Mouse (Mus musculus): ENCODE results near the gene Mthfd1. TPM values are rescaled to one million over a fixed set of nuclear protein-coding genes. Genes with fewer than 3 reads are reported as not detected.
A peak's percentile ranks its signal among the peaks of the same experiment; 100 is the strongest.

Gene Mthfd1
- total and polyA plus RNA-seq, 2 experiments from 2014 or later = 25.2 to 26.2 TPM

DNA sequence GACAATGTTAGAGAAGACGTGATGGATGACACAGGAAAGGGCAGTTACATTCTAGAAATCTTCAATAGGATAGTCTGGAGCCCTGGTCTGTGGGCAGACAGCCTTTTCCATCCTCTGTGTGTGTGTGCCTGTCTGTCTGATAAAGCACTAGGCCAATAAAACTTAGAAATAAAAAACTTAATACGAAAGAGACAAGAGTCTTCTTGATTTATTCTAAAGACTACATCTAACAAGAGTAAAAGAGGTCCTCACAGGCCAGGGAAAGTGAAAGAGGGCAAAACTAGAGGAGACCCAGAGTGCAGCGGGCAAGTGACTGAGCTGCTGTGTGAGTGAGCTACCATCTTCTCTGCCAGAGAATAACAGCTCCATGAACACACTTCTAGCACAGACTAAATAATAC, 111.2 kb downstream of the Mthfd1 start:
- H3K4me3 ChIP-seq (ENCODE audit: low read depth, low read length) = no peak overlapping the region
- no peak overlapping the region for H3K27ac ChIP-seq (ENCODE audit: low read depth, low read length)
- peaks cover 16% of the 10 kb centered on the region for H3K4me1 ChIP-seq (ENCODE audit: insufficient read depth)
- WGBS = 81% methylated on average over 3 of the region's 3 CpGs
- no peak overlapping the region for H3K4me2 ChIP-seq (ENCODE audit: low read depth)
- ATAC-seq (no peak), DNase-seq (no peak)
- no peak for TF ChIP-seq CTCF (IDR thresholded peaks at IDR 0.05; ENCODE audit: low read depth)
- no peak overlapping the region for H3K9ac ChIP-seq
- no peaks in the 10 kb centered on the region for H3K27me3 ChIP-seq (ENCODE audit: insufficient read depth, low read length)
- no peaks in the 10 kb centered on the region; the same call in 1 of the 2 replicates for H3K36me3 ChIP-seq (ENCODE audit: insufficient read depth)
- H3K9me3 ChIP-seq (ENCODE audit: low read length) = no peaks in the 10 kb centered on the region

DNA sequence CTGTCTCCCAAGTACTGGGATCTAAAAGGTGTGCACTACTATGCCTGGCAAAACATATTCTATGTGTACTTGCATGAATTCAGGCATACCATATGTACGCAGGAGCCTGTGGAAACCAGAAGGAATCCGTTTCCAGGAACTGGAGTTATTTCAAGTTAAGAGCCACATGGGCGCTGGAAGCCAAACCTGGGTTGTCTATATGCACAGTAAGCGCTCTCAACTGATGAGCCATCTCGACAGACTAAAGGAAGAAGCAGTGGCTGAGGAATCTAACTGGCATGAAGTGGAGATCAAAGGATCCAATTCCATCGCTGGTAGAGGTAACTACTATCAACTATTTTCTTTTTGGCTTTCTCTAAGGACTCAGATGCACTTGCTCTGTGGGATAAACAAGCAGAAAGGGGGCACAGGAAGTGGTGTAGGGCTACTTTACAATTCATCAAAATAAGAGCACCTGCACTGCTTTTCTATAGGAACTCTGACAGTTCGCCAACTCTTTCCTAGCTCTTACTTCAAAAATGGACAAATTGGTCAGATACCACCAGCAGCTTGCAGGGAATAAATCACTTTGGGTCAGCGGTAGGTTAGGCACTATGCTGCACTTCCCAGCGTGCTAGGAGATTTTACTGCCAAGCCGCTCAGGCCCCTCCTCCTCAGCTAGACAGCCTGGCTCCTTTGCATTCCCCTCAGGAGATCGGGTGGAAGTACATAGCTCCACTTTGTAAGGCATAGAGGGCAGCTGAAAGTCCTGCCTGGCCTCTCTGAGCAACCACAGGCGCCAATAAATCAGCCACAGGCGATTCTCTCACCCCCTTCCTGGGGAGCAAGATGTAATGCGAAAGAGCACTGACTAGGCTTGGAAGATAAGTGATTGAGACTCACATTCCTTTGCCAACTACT, 112.2 kb downstream of the Mthfd1 start:
- Histone ChIP-seq H3K4me2 (ENCODE audit: low read depth) (peak overlapping the region; percentile 92), H3K4me3 (ENCODE audit: low read depth, low read length) (no peak overlapping the region), H3K36me3 (ENCODE audit: insufficient read depth) (no peaks in the 10 kb centered on the region; the same call in 1 of the 2 replicates), H3K4me1 (ENCODE audit: insufficient read depth) (peaks cover 16% of the 10 kb centered on the region), H3K27ac (ENCODE audit: low read depth, low read length) (0 out of 2 replicates have a peak overlapping the region, but pooled peaks have one; percentile 5), H3K9ac (0 out of 2 replicates have a peak overlapping the region, but pooled peaks have one; percentile 10), H3K9me3 (ENCODE audit: low read length) (no peaks in the 10 kb centered on the region), H3K27me3 (ENCODE audit: insufficient read depth, low read length) (no peaks in the 10 kb centered on the region)
- no peak for TF ChIP-seq CTCF (IDR thresholded peaks at IDR 0.05; ENCODE audit: low read depth)
- WGBS = 23% methylated on average over 14 of the region's 14 CpGs
- ATAC-seq (no peak), DNase-seq (peak; percentile 25)

DNA sequence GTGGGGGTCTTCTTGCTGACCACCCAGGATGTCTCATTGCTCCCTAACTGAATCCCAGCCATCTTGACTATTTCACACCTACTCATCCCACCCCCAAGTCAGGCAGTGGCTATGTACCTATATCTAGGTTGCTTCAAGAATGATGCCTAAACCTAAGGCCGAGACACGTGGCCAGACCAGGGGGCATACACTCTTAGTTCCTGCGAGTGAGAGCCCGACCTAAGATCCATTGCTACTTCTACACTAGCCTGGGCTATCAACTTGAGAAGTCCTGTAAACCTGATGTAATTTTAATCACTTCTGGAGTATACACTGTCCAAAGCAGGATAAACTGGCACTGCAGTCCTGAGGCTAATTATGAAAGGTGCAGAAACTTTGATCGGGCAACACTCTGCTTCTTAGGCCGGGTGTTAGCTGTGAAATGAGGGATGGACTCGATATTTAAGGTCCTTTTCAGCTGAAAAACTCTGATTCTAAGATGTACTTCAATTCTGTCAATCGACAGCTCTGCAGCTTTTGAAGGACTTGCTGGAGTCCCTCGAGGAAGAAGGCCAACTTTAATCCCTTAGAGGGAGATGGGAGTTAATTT, 113.2 kb downstream of the Mthfd1 start:
- peaks cover 16% of the 10 kb centered on the region for H3K4me1 ChIP-seq (ENCODE audit: insufficient read depth)
- H3K4me3 ChIP-seq (ENCODE audit: low read depth, low read length) = peak overlapping the region; percentile 95
- no peak for ATAC-seq
- H3K36me3 ChIP-seq (ENCODE audit: insufficient read depth) = no peaks in the 10 kb centered on the region
- 8% methylated on average over 9 of the region's 9 CpGs for WGBS
- H3K9ac ChIP-seq = peak overlapping the region; percentile 100
- no peaks in the 10 kb centered on the region for H3K27me3 ChIP-seq (ENCODE audit: insufficient read depth, low read length)
- H3K27ac ChIP-seq (ENCODE audit: low read depth, low read length) = peak overlapping the region; percentile 99
- no peaks in the 10 kb centered on the region for H3K9me3 ChIP-seq (ENCODE audit: low read length)
- DNase-seq = no peak
- no peak for TF ChIP-seq CTCF (IDR thresholded peaks at IDR 0.05; ENCODE audit: low read depth)
- H3K4me2 ChIP-seq (ENCODE audit: low read depth) = peak overlapping the region; percentile 92

DNA sequence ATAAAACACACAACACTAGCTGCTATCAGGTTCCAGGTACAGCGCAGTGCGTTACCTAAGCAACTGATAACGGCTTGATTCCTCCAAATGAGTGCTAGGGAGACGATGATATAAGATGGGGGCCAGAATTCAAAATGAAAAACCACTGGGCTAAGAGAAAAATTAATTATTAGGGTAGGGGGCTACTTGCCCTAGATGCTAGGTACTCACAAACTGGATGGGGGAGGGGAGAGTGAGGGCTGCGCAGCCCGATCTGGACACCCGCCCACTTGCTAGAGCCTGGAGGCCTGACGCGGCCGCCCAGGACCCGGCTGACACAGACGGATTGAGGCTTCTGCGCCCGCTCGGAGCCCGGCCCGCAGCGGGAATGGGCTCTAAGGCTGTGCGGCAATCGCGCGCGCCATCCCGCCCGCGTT, 113.7 kb downstream of the Mthfd1 start:
- Histone ChIP-seq H3K27ac (ENCODE audit: low read depth, low read length) (peak overlapping the region; percentile 99), H3K27me3 (ENCODE audit: insufficient read depth, low read length) (no peaks in the 10 kb centered on the region), H3K4me3 (ENCODE audit: low read depth, low read length) (peak overlapping the region; percentile 95), H3K4me2 (ENCODE audit: low read depth) (peak overlapping the region; percentile 92), H3K9me3 (ENCODE audit: low read length) (no peaks in the 10 kb centered on the region), H3K36me3 (ENCODE audit: insufficient read depth) (no peaks in the 10 kb centered on the region), H3K4me1 (ENCODE audit: insufficient read depth) (peaks cover 16% of the 10 kb centered on the region), H3K9ac (peak overlapping the region; percentile 100)
- ATAC-seq = peak; percentile 38
- peak; percentile 74 for DNase-seq
- no peak for TF ChIP-seq CTCF (IDR thresholded peaks at IDR 0.05; ENCODE audit: low read depth)
- under 1% methylated on average over 19 of the region's 26 CpGs for WGBS

Other genes with a start within 250 kb of the Mthfd1 start
- 0.15 and 0.95 TPM in 2 replicates for gene Esr2, start 78.0 kb upstream of the Mthfd1 start, total RNA-seq (2014; rRNA removed)
- gene Esr2, start 78.0 kb upstream of the Mthfd1 start, polyA plus RNA-seq (2015; fragmentation: Nextera tagmentation; extraction: Ambion mirVana) = 0.23 and 0.35 TPM in 2 replicates
- gene Tex21, start 8.6 kb upstream of the Mthfd1 start, total RNA-seq (2014; rRNA removed) = not detected in 2 replicates
- not detected in 2 replicates for gene Tex21, start 8.6 kb upstream of the Mthfd1 start, polyA plus RNA-seq (2015; fragmentation: Nextera tagmentation; extraction: Ambion mirVana)
- 18.9 and 24.7 TPM in 2 replicates for gene Akap5, start 69.6 kb downstream of the Mthfd1 start, total RNA-seq (2014; rRNA removed)
- 5.3 and 11.0 TPM in 2 replicates for gene Akap5, start 69.6 kb downstream of the Mthfd1 start, polyA plus RNA-seq (2015; fragmentation: Nextera tagmentation; extraction: Ambion mirVana)
- gene Zbtb25, start 114.3 kb downstream of the Mthfd1 start, total RNA-seq (2014; rRNA removed) = 15.0 and 25.8 TPM in 2 replicates
- 13.0 and 13.2 TPM in 2 replicates for gene Zbtb25, start 114.3 kb downstream of the Mthfd1 start, polyA plus RNA-seq (2015; fragmentation: Nextera tagmentation; extraction: Ambion mirVana)
- gene Zbtb1, start 115.0 kb downstream of the Mthfd1 start, total RNA-seq (2014; rRNA removed) = 3.1 and 3.5 TPM in 2 replicates
- gene Zbtb1, start 115.0 kb downstream of the Mthfd1 start, polyA plus RNA-seq (2015; fragmentation: Nextera tagmentation; extraction: Ambion mirVana) = 1.5 and 2.0 TPM in 2 replicates
- 6.5 and 10.6 TPM in 2 replicates for gene Hspa2, start 148.9 kb downstream of the Mthfd1 start, total RNA-seq (2014; rRNA removed)
- 8.4 and 11.6 TPM in 2 replicates for gene Hspa2, start 148.9 kb downstream of the Mthfd1 start, polyA plus RNA-seq (2015; fragmentation: Nextera tagmentation; extraction: Ambion mirVana)
- gene Ppp1r36, start 162.2 kb downstream of the Mthfd1 start, total RNA-seq (2014; rRNA removed) = 1.1 and 1.8 TPM in 2 replicates
- gene Ppp1r36, start 162.2 kb downstream of the Mthfd1 start, polyA plus RNA-seq (2015; fragmentation: Nextera tagmentation; extraction: Ambion mirVana) = 2.2 and 2.7 TPM in 2 replicates

Data from forebrain, postnatal 0 days (tissue).